Mouse (Mus musculus) testis, adult 2 months (tissue): ENCODE measurements around the gene Ccdc124. TPM values are rescaled to one million over a fixed set of nuclear protein-coding genes. Genes with fewer than 3 reads are reported as not detected.

Experiments used
- H3K27ac ChIP-seq: fragments of 200-500 bp; 2 replicates; pipeline ENCODE4 v1.5.1; 2012; ENCODE audit warnings: low read depth, low read length; ENCODE audit not compliant: control insufficient read depth, insufficient read depth
- H3K27me3 ChIP-seq: fragments of 200-500 bp; 2 replicates; pipeline ENCODE4 v1.6.1; 2012; ENCODE audit warnings: mild to moderate bottlenecking, low read length, moderate library complexity; ENCODE audit not compliant: control insufficient read depth, insufficient read depth
- H3K36me3 ChIP-seq: fragments of 200-500 bp; 2 replicates; pipeline ENCODE4 v1.6.1; 2012; ENCODE audit warnings: mild to moderate bottlenecking, low read length; ENCODE audit not compliant: control insufficient read depth, insufficient read depth
- H3K4me1 ChIP-seq: fragments of 200-500 bp; 2 replicates; pipeline ENCODE4 v1.6.1; 2012; ENCODE audit warnings: low read length; ENCODE audit not compliant: control insufficient read depth, insufficient read depth
- H3K4me3 ChIP-seq: fragments of 200-500 bp; 2 replicates; pipeline ENCODE4 v1.5.1; 2012; ENCODE audit warnings: low read depth, mild to moderate bottlenecking, low read length, moderate library complexity, mixed read lengths; ENCODE audit not compliant: control insufficient read depth
- CTCF ChIP-seq: fragments of 200-500 bp; IDR thresholded peaks from 2 replicates; pipeline ENCODE4 v1.5.1; 2012; ENCODE audit warnings: low read depth, mild to moderate bottlenecking, inconsistent platforms, low read length, moderate library complexity; ENCODE audit not compliant: control insufficient read depth, insufficient read depth, insufficient replicate concordance
- POLR2A ChIP-seq: fragments of 200-500 bp; IDR thresholded peaks from 2 replicates; pipeline ENCODE4 v1.6.1; 2012; ENCODE audit warnings: low read depth, mild to moderate bottlenecking, inconsistent platforms, low read length, moderate library complexity; ENCODE audit not compliant: control insufficient read depth
- polyA plus RNA-seq: library from polyadenylated mRNA; depleted of rRNA; stranded (reverse); fragments of >200 nt; gene quantifications from 2 replicates; pipeline ENCODE4 v1.2.3, GENCODE M21; 2012

The Ccdc124 gene
- polyA plus RNA-seq, 1 experiment, result 51.3 TPM

DNA sequence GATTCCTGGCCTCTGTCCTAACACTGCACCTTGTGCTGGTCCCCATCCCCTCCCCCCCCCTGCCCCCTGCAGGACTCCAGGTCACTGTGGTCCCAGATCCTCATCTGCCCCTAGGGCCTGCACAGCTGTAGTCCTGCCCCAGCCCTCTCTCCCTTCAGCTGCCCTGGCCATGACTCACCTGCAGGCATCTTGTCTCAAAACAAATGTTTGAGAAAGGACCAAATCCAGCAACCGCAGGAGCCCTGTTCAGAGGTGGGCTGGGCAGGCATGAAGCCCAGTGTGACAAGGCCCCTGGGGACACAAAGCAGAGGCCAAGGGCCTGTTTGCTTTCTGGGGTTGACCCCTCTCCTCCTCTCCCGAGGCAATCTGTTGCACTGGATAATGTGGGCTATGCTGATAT is 4.4 kb upstream of the Ccdc124 start:
- no peaks in the 10 kb centered on the region for H3K27me3 ChIP-seq
- no peaks in the 10 kb centered on the region for H3K36me3 ChIP-seq
- no peak overlapping the region for H3K4me3 ChIP-seq
- TF ChIP-seq POLR2A (no peak), CTCF (no peak)
- no peak overlapping the region for H3K27ac ChIP-seq
- H3K4me1 ChIP-seq, result peaks cover 3% of the 10 kb centered on the region; the same call in 1 of the 2 replicates

DNA sequence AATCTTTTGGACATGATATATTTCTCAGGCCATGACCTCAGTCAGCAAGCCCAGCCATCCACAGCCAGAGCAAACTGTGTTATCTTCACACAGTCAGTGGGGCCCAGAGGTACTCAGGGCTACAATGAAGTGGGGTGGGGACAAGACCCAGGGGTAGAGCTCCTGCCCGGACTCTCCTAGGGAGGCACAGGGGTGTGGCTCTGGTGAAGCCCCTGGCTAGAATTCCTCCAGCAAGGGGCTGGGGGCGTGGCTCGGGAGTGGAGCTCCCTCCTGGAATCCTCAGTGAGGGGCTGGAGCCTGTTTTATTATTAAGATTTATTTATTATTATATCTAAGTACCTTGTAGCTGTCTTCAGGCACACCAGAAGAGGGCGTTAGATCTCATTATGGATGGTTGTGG is 2.6 kb upstream of the Ccdc124 start:
- Histone ChIP-seq H3K36me3 (no peaks in the 10 kb centered on the region), H3K4me3 (no peak overlapping the region), H3K27ac (no peak overlapping the region), H3K27me3 (no peaks in the 10 kb centered on the region), H3K4me1 (peaks cover 7% of the 10 kb centered on the region)
- TF ChIP-seq POLR2A (no peak), CTCF (no peak)

DNA sequence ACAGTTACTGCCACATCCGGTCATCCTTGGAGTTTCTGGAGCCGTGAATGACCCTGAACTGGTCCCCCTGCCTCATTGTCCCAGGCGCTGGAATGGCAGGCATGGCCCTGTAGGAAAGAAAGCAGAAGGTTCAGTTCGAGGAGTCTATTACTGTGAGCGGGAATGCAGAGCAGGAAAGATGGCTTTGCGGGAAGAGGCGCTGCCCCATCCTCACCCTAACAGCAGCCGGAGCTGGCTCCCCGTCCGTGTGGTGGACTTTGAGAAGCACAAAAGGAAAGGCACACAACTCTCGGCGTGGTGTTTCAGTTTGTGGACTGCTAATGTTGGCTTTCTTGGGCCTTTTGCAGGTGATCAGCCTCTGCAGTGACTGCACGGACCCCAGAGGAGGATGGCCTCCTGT is 706 bp upstream of the Ccdc124 start:
- Histone ChIP-seq H3K36me3 (no peaks in the 10 kb centered on the region), H3K27ac (no peak overlapping the region), H3K27me3 (no peaks in the 10 kb centered on the region), H3K4me3 (peak overlapping the region; percentile 11; the same call in 1 of the 2 replicates), H3K4me1 (peaks cover 7% of the 10 kb centered on the region)
- no peak for TF ChIP-seq POLR2A
- no peak for TF ChIP-seq CTCF

DNA sequence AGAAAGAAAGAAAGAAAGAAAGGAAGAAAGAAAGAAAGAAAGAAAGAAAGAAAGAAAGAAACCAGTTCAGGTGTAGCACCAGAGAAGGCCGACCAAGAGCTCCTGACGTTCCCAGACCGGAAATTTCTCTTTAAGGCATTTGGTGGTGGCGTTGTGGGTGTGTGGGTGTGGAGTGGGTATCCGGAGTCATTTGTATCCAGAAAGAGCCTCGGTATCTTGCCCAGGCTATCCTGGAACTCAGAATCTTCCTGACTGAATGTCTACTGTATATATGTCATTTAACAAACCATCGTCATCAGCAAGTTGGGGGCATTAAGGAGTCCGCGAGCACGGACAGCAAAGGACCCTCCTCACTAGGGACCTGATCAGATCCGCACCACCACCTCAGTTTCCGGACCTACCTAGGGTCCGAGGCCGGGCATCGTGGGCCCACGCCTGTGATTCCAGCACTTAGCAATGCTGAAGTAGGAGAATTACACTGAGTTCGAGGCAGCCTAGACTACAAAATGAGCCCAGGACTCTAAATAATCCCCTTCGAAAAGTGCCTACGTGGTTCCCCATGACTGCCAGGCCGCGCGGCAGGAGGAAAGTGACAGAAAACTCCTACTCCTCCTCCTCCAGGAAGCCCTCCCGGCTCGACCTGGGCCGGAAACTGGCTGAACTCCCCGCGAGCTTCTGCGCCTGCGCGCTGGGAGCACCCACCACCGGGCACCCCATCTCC is 932 bp downstream of the Ccdc124 start:
- peaks cover 17% of the 10 kb centered on the region for H3K4me1 ChIP-seq
- H3K27ac ChIP-seq, result peak overlapping the region; percentile 89
- no peaks in the 10 kb centered on the region for H3K27me3 ChIP-seq
- H3K36me3 ChIP-seq, result no peaks in the 10 kb centered on the region
- H3K4me3 ChIP-seq, result peak overlapping the region; percentile 90
- TF ChIP-seq POLR2A, result no peak
- TF ChIP-seq CTCF, result no peak

DNA sequence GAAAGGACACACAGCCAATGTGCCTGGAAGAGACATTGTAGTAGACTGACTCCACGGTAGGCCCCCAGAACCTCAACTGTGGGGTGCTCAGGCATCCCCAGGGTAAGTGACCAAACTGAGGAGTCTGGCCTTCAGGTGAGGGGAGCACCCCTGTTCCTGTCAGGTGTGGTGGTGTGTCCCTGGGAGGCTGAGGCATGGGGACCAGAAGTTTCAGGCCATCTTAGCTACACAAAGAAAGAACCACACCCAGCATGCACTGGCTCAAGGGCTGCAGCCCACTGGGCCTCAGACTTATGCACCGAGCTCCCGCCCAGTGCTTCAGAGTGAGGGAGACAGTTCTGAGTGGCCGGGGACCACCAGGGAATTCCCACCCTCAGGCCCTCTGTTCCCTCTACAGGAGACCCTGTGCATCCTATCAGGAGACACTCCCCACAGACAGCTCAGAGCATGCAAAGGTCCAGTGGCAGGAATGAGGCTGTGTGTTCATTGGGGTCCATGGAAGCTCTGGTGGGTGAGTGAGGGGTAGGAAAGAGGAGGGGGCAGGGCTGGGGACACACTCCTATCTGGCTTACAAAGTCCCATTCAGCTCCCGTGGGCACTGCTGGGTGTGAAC is 2.4 kb downstream of the Ccdc124 start:
- TF ChIP-seq POLR2A, result no peak
- no peak for TF ChIP-seq CTCF
- Histone ChIP-seq H3K36me3 (no peaks in the 10 kb centered on the region), H3K4me3 (no peak overlapping the region), H3K27ac (no peak overlapping the region), H3K4me1 (peaks cover 17% of the 10 kb centered on the region), H3K27me3 (no peaks in the 10 kb centered on the region)

DNA sequence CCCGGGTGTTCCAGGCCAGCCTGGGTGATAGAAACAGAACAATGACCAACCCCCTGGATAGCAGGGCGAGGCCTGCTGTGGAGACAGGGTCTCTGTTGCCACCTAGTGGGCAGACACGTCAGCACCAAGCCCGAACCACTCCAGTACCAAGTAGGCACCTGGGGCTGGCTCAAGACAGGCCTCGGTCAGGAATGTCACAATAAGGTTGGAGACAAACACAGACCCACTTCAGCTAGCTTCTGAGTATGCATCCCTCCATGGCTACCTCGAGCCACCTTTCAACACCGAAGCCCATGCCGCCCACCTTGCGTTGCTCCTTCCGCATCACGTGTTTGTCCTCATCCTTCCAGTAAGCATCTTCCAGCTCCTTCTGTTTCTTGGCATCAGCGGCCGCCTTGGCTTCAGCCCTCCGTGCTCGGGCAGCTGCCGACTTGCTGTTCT is 4.1 kb downstream of the Ccdc124 start:
- TF ChIP-seq POLR2A (0 out of 2 replicates have a peak, but pooled peaks have one; percentile 14), CTCF (peak; percentile 80; the same call in 1 of the 2 replicates)
- peak overlapping the region; percentile 72 for H3K4me3 ChIP-seq
- peaks cover 29% of the 10 kb centered on the region for H3K4me1 ChIP-seq
- no peaks in the 10 kb centered on the region for H3K36me3 ChIP-seq
- no peak overlapping the region for H3K27ac ChIP-seq
- H3K27me3 ChIP-seq, result no peaks in the 10 kb centered on the region

DNA sequence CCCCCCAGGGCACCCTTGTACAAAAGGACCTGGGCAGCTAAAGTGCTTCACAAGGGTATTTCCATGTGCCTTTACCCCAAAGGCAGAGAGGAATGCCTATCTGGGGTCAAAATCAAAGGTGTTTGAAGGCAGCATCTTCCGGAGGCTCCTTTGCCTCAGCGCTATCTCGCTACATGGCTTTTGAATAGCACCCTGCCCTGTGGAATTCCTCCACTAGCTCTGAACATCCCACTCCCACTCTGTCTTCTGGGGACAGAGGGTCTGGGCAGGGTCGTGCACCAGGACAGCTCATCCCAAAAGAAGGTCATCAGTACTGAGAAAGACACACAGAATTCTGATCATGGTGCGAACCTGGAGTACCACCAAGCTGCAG is 4.5 kb downstream of the Ccdc124 start:
- peak overlapping the region; percentile 72 for H3K4me3 ChIP-seq
- peak overlapping the region; percentile 23; the same call in 1 of the 2 replicates for H3K27ac ChIP-seq
- TF ChIP-seq CTCF (no peak), POLR2A (no peak)
- peaks cover under 1% of the 10 kb centered on the region; the same call in 1 of the 2 replicates for H3K27me3 ChIP-seq
- peaks cover 30% of the 10 kb centered on the region for H3K4me1 ChIP-seq
- H3K36me3 ChIP-seq, result no peaks in the 10 kb centered on the region
